Mouse (Mus musculus) adrenal gland, postnatal 25 days (tissue): ENCODE measurements around the gene Hamp2. TPM values are rescaled to one million over a fixed set of nuclear protein-coding genes. Genes with fewer than 3 reads are reported as not detected.
"Not testable (repeated sequence)": the region's sequence is repeated elsewhere in the genome, so short reads cannot be mapped to it uniquely, and the experiment has no call there.

ENCODE experiments used
- DNase-seq: peaks from one replicate; pipeline ENCODE4 v3.0.0; 2021; ENCODE audit warnings: mixed read lengths
- long read RNA-seq: library from polyadenylated mRNA; stranded (forward); transcript quantifications from one replicate; pipeline ENCODE4 v2.0.0, GENCODE M21; 2021
- total RNA-seq: library from RNA; stranded (reverse); gene quantifications from 2 replicates; pipeline ENCODE4 v1.2.3, GENCODE M21; 2021

The Hamp2 gene
- 2.4 and 9.8 TPM in 2 replicates for total RNA-seq
- long read RNA-seq, transcript Hamp2-203 (3 exons, 437 nt), result major isoform, 9 of 10 reads
- long read RNA-seq, partial matches to known transcripts, result 1 of 10 reads
- long read RNA-seq, other reads (novel, unspliced or antisense), result 0 of 10 reads

- not testable (repeated sequence) for DNase-seq
These were observed at the start of gene Hamp2 for GRCm38 (mm10) chr7:30924581-30924980. Gene Hamp2 (minus strand): TSS chr7:30924681.

GRCm38 (mm10) chr7:30973501-30974289, 49.2 kb upstream of the Hamp2 start, which contains the start of gene Fam187b:
Gene Fam187b (plus strand): TSS chr7:30973790.
- peak; percentile 90 for DNase-seq

- no peak for DNase-seq
These were observed 48.7 kb upstream of the Hamp2 start, which contains the start of gene Lsr for GRCm38 (mm10) chr7:30973251-30973500. Gene Lsr (minus strand): TSS chr7:30973464.

GRCm38 (mm10) chr7:30972426-30973250, 48.2 kb upstream of the Hamp2 start:
- no peak for DNase-seq

- no peak for DNase-seq
These were observed 47.4 kb upstream of the Hamp2 start for GRCm38 (mm10) chr7:30971901-30972300.

GRCm38 (mm10) chr7:30969174-30969573, 44.7 kb upstream of the Hamp2 start:
- no peak for DNase-seq

GRCm38 (mm10) chr7:30968611-30969010, 44.1 kb upstream of the Hamp2 start:
- peak; percentile 81 for DNase-seq

- no peak for DNase-seq
These were observed 42.2 kb upstream of the Hamp2 start for GRCm38 (mm10) chr7:30966657-30967056.

GRCm38 (mm10) chr7:30965677-30966076, 41.2 kb upstream of the Hamp2 start:
- DNase-seq, result no peak

- DNase-seq, result no peak
These were observed 39.9 kb upstream of the Hamp2 start for GRCm38 (mm10) chr7:30964366-30964765.

GRCm38 (mm10) chr7:30962862-30963261, 38.4 kb upstream of the Hamp2 start:
- no peak for DNase-seq

- peak; percentile 29 for DNase-seq
These were observed 35.4 kb upstream of the Hamp2 start for GRCm38 (mm10) chr7:30959786-30960349.

- no peak for DNase-seq
These were observed 34.5 kb upstream of the Hamp2 start for GRCm38 (mm10) chr7:30958866-30959487.

- DNase-seq, result no peak
These were observed 33.8 kb upstream of the Hamp2 start for GRCm38 (mm10) chr7:30958109-30958865.

GRCm38 (mm10) chr7:30957367-30957783, 32.9 kb upstream of the Hamp2 start:
- peak; percentile 93 for DNase-seq

GRCm38 (mm10) chr7:30956756-30957366, 32.4 kb upstream of the Hamp2 start, which contains the start of gene Usf2:
Gene Usf2 (minus strand): TSS chr7:30956803.
- peak; percentile 82 for DNase-seq

- peak; percentile 42 for DNase-seq
These were observed 31.9 kb upstream of the Hamp2 start for GRCm38 (mm10) chr7:30956357-30956751.

GRCm38 (mm10) chr7:30955584-30956356, 31.3 kb upstream of the Hamp2 start:
- DNase-seq, result peak; percentile 90

- no peak for DNase-seq
These were observed 30.6 kb upstream of the Hamp2 start for GRCm38 (mm10) chr7:30954971-30955520.

GRCm38 (mm10) chr7:30954036-30954435, 29.6 kb upstream of the Hamp2 start:
- peak; percentile 82 for DNase-seq
